Mouse (Mus musculus) hindbrain, embryonic 12.5 days (tissue): ENCODE results near the gene Il9r. TPM values are rescaled to one million over a fixed set of nuclear protein-coding genes. Genes with fewer than 3 reads are reported as not detected.
"Not testable (repeated sequence)": the region's sequence is repeated elsewhere in the genome, so short reads cannot be mapped to it uniquely, and the experiment has no call there.

ENCODE experiments used
- ATAC-seq: fragments of 200-750 bp; cut with Nextera tagmentation; 2 replicates; pipeline ENCODE4 v1.8.0; 2017; ENCODE audit warnings: moderate TSS enrichment; ENCODE audit not compliant: low FRiP score
- H3K27ac ChIP-seq: fragments of 300-500 bp; sonication (generic); 2 replicates; pipeline ENCODE4 v1.5.1; 2016; ENCODE audit warnings: mild to moderate bottlenecking
- H3K27me3 ChIP-seq: fragments of 300-500 bp; sonication (generic); 2 replicates; pipeline ENCODE4 v1.6.1; 2016; ENCODE audit warnings: mild to moderate bottlenecking
- H3K36me3 ChIP-seq: fragments of 300-500 bp; sonication (generic); 2 replicates; pipeline ENCODE4 v1.6.1; 2016; ENCODE audit warnings: mild to moderate bottlenecking
- H3K4me1 ChIP-seq: fragments of 300-500 bp; sonication (generic); 2 replicates; pipeline ENCODE4 v1.6.1; 2016
- H3K4me2 ChIP-seq: fragments of 300-500 bp; sonication (generic); replicated peaks from 2 replicates; pipeline ENCODE4 v1.6.1; 2016; ENCODE audit warnings: mild to moderate bottlenecking
- H3K4me3 ChIP-seq: fragments of 300-500 bp; sonication (generic); 2 replicates; pipeline ENCODE4 v1.5.1; 2016; ENCODE audit warnings: mild to moderate bottlenecking
- H3K9ac ChIP-seq: fragments of 300-500 bp; sonication (generic); 2 replicates; pipeline ENCODE4 v1.6.1; 2016; ENCODE audit warnings: mild to moderate bottlenecking, moderate library complexity
- H3K9me3 ChIP-seq: fragments of 300-500 bp; sonication (generic); replicated peaks from 2 replicates; pipeline ENCODE4 v1.6.1; 2016; ENCODE audit warnings: mild to moderate bottlenecking
- WGBS: fragments of 180-500 bp; shearing (Covaris S2); methylation state at CpG from one replicate; pipeline ENCODE4 v1.1.7; 2016; 5-methylcytosine and 5-hydroxymethylcytosine counted together
- polyA plus RNA-seq: library from polyadenylated mRNA; unstranded; fragments of >200 nt; fragmentation: Nextera tagmentation; extraction: Ambion mirVana; gene quantifications from 2 replicates; pipeline ENCODE4 v1.2.1, GENCODE M21; 2016

The Il9r gene
- polyA plus RNA-seq, 1 experiment from 2014 or later = not detected

- no peak for ATAC-seq
- Histone ChIP-seq H3K27me3 (peaks cover 5% of the 10 kb centered on the region; the same call in 1 of the 2 replicates), H3K36me3 (peaks cover 26% of the 10 kb centered on the region), H3K4me1 (peaks cover 12% of the 10 kb centered on the region), H3K9me3 (no peaks in the 10 kb centered on the region), H3K9ac (no peak overlapping the region), H3K27ac (no peak overlapping the region), H3K4me2 (no peak overlapping the region), H3K4me3 (no peak overlapping the region)
- WGBS = 94% methylated on average over 18 of the region's 18 CpGs
Observed at GRCm38 (mm10) chr11:32215372-32216162, 15.5 kb upstream of the Il9r start.

- WGBS = 89% methylated on average over 9 of the region's 9 CpGs
- Histone ChIP-seq H3K36me3 (peaks cover 61% of the 10 kb centered on the region), H3K27me3 (no peaks in the 10 kb centered on the region), H3K9ac (no peak overlapping the region), H3K4me1 (peaks cover 5% of the 10 kb centered on the region), H3K4me2 (no peak overlapping the region), H3K27ac (no peak overlapping the region), H3K9me3 (no peaks in the 10 kb centered on the region), H3K4me3 (no peak overlapping the region)
- ATAC-seq = 0 out of 2 replicates have a peak, but pooled peaks have one; percentile 15
Observed at GRCm38 (mm10) chr11:32210623-32211022, 10.5 kb upstream of the Il9r start.

- Histone ChIP-seq H3K4me2 (peak within 1 kb of the TSS; percentile 77), H3K36me3 (peaks cover 32% of the 10 kb centered on the region), H3K4me1 (peaks cover 9% of the 10 kb centered on the region), H3K9me3 (no peaks in the 10 kb centered on the region), H3K27ac (0 out of 2 replicates have a peak within 1 kb of the TSS, but pooled peaks have one; percentile 23), H3K27me3 (no peaks in the 10 kb centered on the region), H3K9ac (peak within 1 kb of the TSS; percentile 72), H3K4me3 (peak within 1 kb of the TSS; percentile 67)
- ATAC-seq = peak; percentile 100
- WGBS = under 1% methylated on average over 52 of the region's 52 CpGs
Observed at GRCm38 (mm10) chr11:32205058-32205873, 5.2 kb upstream of the Il9r start, which contains the start of gene Snrnp25. Snrnp25 (plus strand) TSS chr11:32205415.

- H3K4me3 ChIP-seq = no peak overlapping the region
- H3K9ac ChIP-seq = no peak overlapping the region
- H3K36me3 ChIP-seq = peaks cover under 1% of the 10 kb centered on the region; the same call in 1 of the 2 replicates
- H3K9me3 ChIP-seq = no peaks in the 10 kb centered on the region
- H3K4me1 ChIP-seq = peaks cover 12% of the 10 kb centered on the region
- no peak overlapping the region for H3K27ac ChIP-seq
- H3K4me2 ChIP-seq = no peak overlapping the region
- no peak for ATAC-seq
- 81% methylated on average over 11 of the region's 11 CpGs for WGBS
- no peaks in the 10 kb centered on the region for H3K27me3 ChIP-seq
Observed at GRCm38 (mm10) chr11:32201922-32202685, 2.0 kb upstream of the Il9r start.

- H3K9me3 ChIP-seq, H3K4me3 ChIP-seq, H3K9ac ChIP-seq, H3K27me3 ChIP-seq, ATAC-seq, H3K4me2 ChIP-seq, H3K36me3 ChIP-seq, H3K27ac ChIP-seq: not testable (repeated sequence)
- WGBS = 59% methylated on average over 1 of the region's 1 CpGs
- H3K4me1 ChIP-seq = peaks cover 12% of the 10 kb centered on the region
Observed at GRCm38 (mm10) chr11:32200992-32201391, 913 bp upstream of the Il9r start.

GRCm38 (mm10) chr11:32199230-32199629 lies 849 bp downstream of the Il9r start:
- no peaks in the 10 kb centered on the region for H3K36me3 ChIP-seq
- whole genome bisulfite sequencing = 51% methylated on average over 6 of the region's 6 CpGs
- no peak overlapping the region for H3K27ac ChIP-seq
- peaks cover 7% of the 10 kb centered on the region for H3K4me1 ChIP-seq
- H3K9me3 ChIP-seq = no peaks in the 10 kb centered on the region
- 0 out of 2 replicates have a peak, but pooled peaks cover 5% of the 10 kb centered on the region for H3K27me3 ChIP-seq
- H3K4me3 ChIP-seq = no peak overlapping the region
- no peak overlapping the region for H3K9ac ChIP-seq
- ATAC-seq = no peak
- H3K4me2 ChIP-seq = no peak overlapping the region

GRCm38 (mm10) chr11:32198256-32198955 lies 1.7 kb downstream of the Il9r start:
- Histone ChIP-seq H3K9ac (no peak overlapping the region), H3K27me3 (0 out of 2 replicates have a peak, but pooled peaks cover 5% of the 10 kb centered on the region), H3K27ac (no peak overlapping the region), H3K4me1 (peaks cover 7% of the 10 kb centered on the region), H3K4me3 (no peak overlapping the region), H3K4me2 (no peak overlapping the region), H3K9me3 (no peaks in the 10 kb centered on the region), H3K36me3 (no peaks in the 10 kb centered on the region)
- WGBS = 73% methylated on average over 14 of the region's 14 CpGs
- no peak for ATAC-seq

GRCm38 (mm10) chr11:32197766-32198165 lies 2.3 kb downstream of the Il9r start:
- peaks cover 7% of the 10 kb centered on the region for H3K4me1 ChIP-seq
- no peak overlapping the region for H3K4me3 ChIP-seq
- no peak overlapping the region for H3K27ac ChIP-seq
- no peaks in the 10 kb centered on the region for H3K36me3 ChIP-seq
- H3K9me3 ChIP-seq = no peaks in the 10 kb centered on the region
- WGBS = 60% methylated on average over 3 of the region's 3 CpGs
- ATAC-seq = no peak
- no peak overlapping the region for H3K4me2 ChIP-seq
- no peak overlapping the region for H3K9ac ChIP-seq
- H3K27me3 ChIP-seq = 0 out of 2 replicates have a peak, but pooled peaks cover 5% of the 10 kb centered on the region

- H3K4me1 ChIP-seq = peaks cover 7% of the 10 kb centered on the region
- H3K36me3 ChIP-seq = no peaks in the 10 kb centered on the region
- H3K9ac ChIP-seq = no peak overlapping the region
- no peak overlapping the region for H3K4me3 ChIP-seq
- H3K9me3 ChIP-seq = no peaks in the 10 kb centered on the region
- no peak overlapping the region for H3K27ac ChIP-seq
- no peak for ATAC-seq
- H3K4me2 ChIP-seq = no peak overlapping the region
- 77% methylated on average over 6 of the region's 6 CpGs for WGBS
- H3K27me3 ChIP-seq = 0 out of 2 replicates have a peak, but pooled peaks cover 5% of the 10 kb centered on the region
Observed at GRCm38 (mm10) chr11:32196727-32197126, 3.4 kb downstream of the Il9r start.

- WGBS = 22% methylated on average over 11 of the region's 11 CpGs
- H3K36me3 ChIP-seq = no peaks in the 10 kb centered on the region
- H3K27ac ChIP-seq = no peak overlapping the region
- H3K27me3 ChIP-seq = 0 out of 2 replicates have a peak, but pooled peaks cover 5% of the 10 kb centered on the region
- H3K4me3 ChIP-seq = no peak overlapping the region
- H3K9ac ChIP-seq = no peak overlapping the region
- no peaks in the 10 kb centered on the region for H3K9me3 ChIP-seq
- H3K4me1 ChIP-seq = peaks cover 7% of the 10 kb centered on the region
- H3K4me2 ChIP-seq = no peak overlapping the region
- ATAC-seq = no peak
Observed at GRCm38 (mm10) chr11:32195867-32196540, 4.1 kb downstream of the Il9r start.

GRCm38 (mm10) chr11:32194626-32195025 lies 5.5 kb downstream of the Il9r start:
- 84% methylated on average over 5 of the region's 5 CpGs for WGBS

More at GRCm38 (mm10) chr11:32194626-32195025, 5.5 kb downstream of the Il9r start:
- Histone ChIP-seq H3K36me3 (no peaks in the 10 kb centered on the region), H3K4me2 (no peak overlapping the region), H3K27me3 (0 out of 2 replicates have a peak, but pooled peaks cover 5% of the 10 kb centered on the region), H3K9ac (no peak overlapping the region), H3K9me3 (no peaks in the 10 kb centered on the region), H3K4me3 (no peak overlapping the region), H3K27ac (no peak overlapping the region), H3K4me1 (peaks cover 7% of the 10 kb centered on the region)
- no peak for ATAC-seq
